Mouse (Mus musculus) NIH3T3 (cell line): Measurements from ENCODE around the gene Rptor.
A peak's percentile ranks its signal among the peaks of the same experiment; 100 is the strongest.

ENCODE experiments used
- DNase-seq: peaks from one replicate; pipeline ENCODE4 v3.0.0-alpha.2; 2012; ENCODE audit warnings: low read depth

The Rptor gene

GRCm38 (mm10) chr11:119811598-119811997 is 208.9 kb downstream of the Rptor start:
- DNase-seq: no peak

DNA sequence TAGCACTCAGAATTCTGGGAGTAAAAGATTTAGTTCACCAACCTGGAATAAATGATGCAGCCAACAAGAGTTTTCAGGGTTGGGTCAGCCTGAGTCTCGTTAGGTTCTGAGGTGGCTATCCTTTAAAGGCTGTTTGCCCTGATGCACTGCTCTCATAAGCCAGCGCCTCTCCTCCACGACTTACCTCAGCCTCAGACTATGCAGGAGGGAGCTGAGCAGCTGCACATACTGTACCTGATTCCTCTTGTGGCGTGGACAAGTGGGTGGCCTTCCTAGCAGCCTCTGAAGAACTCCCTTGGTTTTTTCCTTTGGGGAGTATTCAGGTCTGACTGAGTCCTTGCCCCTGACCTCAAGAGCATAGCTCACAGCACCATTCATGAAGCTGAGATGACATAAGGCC is 209.4 kb downstream of the Rptor start:
- DNase-seq: no peak

- DNase-seq: no peak
Observed at GRCm38 (mm10) chr11:119814035-119814558, 211.4 kb downstream of the Rptor start.

DNA sequence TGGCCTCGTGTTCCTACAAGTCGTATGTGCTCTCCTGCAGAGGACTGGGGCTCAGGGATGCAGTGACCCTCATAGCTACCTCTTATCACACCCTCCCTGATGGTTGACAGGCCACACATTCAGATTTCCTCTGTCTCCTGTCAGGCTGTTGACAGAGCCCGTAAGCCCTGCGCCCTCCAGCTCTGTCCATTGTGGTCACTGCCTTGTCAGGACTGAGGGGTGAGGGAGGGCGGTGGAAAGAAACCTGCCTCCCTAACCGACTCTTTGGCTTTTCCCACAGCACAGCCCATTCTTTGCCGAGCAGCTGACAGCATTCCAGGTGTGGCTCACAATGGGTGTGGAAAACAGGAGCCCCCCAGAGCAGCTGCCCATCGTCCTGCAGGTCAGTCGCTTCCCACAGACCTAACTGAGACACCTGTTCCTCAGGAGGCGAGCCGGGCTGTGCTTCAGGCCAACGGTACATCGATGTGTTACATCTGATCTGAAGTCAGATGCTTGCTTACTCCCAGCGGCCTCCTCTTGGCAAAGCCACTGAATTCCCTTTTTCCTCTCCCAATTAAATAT is 214.2 kb downstream of the Rptor start:
- no peak for DNase-seq

DNA sequence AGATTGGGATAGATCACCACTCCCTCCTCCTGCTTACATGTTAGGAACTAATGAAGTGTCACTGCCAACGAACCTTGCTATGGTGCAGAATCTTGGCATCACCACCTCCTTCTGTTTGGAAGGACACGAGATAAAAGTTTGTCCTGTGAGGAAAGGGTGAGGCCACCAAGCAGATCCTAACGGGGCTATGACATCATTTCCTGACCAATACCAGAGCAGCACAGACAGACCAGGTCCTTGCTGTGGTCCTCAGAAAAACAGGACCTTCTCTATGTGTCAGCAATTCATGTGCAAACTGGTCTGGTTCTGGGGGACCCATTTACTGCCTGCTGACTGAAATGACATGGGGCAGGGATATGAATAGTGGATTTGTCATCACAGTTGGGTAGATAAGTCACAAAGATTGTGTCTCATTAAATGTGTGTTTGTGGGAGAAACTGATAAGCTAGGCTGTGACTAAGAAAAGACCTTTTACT is 214.7 kb downstream of the Rptor start:
- no peak for DNase-seq

- peak; percentile 41 for DNase-seq
Observed at GRCm38 (mm10) chr11:119817898-119818297, 215.2 kb downstream of the Rptor start.

GRCm38 (mm10) chr11:119821514-119821913 is 218.8 kb downstream of the Rptor start:
- DNase-seq: no peak

GRCm38 (mm10) chr11:119824072-119824649 is 221.5 kb downstream of the Rptor start:
- no peak for DNase-seq

GRCm38 (mm10) chr11:119825783-119826182 is 223.1 kb downstream of the Rptor start:
- no peak for DNase-seq

DNA sequence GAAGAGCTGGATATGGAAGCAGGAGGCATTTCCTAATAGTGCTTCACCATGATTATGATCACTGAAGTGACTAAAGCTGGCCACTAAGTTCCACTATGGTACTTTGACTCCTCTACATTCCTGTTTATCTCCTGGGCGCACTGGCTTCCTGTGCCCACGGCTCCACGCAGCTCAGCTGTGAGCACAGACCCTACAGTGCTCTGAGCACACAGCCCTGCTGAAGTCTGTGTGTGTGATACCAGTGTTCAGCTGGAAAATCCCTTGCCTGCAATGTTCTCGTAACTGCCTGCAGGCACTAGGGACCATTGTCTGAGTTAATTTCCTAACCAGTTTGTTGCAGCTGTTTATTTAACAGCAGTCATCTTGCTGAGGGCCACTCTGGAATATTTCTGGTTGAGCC is 223.5 kb downstream of the Rptor start:
- DNase-seq: no peak

DNA sequence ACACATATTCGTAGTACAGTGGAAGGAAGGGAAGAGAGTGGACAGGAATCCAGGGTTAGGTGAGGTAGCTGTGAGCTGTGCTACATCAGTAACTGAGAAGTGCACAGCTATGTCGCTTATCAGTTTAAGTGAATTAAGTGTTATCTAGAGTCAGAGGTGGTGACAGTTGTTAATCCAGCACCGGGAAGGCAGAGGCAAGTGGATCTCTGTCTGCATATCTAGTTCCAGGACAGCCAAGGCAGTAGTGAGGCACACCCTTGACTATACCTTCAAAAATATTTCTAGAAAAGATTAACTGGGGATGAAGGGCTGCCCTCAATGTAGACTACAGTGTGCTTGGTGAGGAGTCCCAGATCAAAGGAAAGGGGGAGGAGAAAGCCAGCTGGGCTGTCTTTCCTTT is 226.4 kb downstream of the Rptor start:
- DNase-seq: no peak

DNA sequence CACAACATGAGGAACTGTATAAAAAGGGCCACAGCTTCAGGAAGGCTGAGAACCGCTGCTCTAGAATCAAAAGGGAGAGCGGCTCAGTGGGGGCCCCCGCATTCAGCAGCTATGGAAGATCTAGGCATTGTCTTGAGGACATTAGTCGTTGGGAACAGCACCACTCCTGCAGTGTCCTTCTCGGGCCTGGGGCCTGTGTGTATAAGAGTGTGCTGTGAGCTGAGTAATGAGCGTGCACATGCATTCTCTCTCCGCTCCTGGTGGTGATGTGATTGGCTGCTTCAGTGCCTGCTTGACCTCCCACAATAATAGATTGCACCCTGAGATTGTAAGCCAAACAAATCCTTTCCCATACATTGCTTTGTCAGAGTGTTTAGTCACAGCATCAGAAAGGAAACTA is 229.0 kb downstream of the Rptor start:
- DNase-seq: no peak

GRCm38 (mm10) chr11:119833311-119833710 is 230.6 kb downstream of the Rptor start:
- DNase-seq: no peak

- DNase-seq: no peak
Observed at GRCm38 (mm10) chr11:119833877-119834804, 231.4 kb downstream of the Rptor start.

DNA sequence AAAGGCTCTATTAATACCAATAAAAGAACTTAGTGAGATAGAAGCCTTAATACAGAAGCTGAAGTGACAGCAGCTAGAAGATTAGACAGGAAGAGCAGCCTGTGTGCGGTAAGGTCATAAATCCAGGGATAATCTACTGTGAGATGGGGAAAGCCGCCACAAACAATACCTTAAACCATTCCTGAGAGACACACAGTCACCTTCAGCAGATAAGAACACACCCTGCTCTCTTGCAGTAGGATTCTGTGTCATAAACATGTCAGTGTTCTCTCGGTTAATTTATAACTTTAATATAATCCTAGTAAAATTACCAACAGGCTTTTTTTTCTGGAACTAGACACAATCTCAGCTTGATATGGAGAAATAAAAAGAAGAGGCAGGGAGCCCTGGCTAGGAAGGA is 233.6 kb downstream of the Rptor start:
- DNase-seq: no peak

DNA sequence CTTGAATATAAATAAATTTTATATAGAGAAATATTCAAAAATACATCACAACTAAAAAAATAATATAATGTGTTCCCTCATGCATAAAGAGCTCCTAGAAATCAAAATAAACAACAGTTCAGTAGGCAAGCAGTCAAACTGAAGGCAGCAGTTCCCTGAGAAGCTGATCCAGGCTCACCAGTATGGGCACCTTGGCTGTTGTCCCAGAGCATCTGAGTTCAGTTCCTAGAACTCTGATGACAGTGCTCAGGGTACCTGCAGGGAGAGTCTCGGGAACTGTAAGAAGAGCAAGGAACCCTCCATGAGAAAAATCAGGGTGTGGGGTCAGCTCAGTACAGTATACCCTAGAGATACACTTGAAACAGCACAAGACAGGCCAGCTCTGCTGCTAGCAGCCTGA is 235.1 kb downstream of the Rptor start:
- no peak for DNase-seq

DNA sequence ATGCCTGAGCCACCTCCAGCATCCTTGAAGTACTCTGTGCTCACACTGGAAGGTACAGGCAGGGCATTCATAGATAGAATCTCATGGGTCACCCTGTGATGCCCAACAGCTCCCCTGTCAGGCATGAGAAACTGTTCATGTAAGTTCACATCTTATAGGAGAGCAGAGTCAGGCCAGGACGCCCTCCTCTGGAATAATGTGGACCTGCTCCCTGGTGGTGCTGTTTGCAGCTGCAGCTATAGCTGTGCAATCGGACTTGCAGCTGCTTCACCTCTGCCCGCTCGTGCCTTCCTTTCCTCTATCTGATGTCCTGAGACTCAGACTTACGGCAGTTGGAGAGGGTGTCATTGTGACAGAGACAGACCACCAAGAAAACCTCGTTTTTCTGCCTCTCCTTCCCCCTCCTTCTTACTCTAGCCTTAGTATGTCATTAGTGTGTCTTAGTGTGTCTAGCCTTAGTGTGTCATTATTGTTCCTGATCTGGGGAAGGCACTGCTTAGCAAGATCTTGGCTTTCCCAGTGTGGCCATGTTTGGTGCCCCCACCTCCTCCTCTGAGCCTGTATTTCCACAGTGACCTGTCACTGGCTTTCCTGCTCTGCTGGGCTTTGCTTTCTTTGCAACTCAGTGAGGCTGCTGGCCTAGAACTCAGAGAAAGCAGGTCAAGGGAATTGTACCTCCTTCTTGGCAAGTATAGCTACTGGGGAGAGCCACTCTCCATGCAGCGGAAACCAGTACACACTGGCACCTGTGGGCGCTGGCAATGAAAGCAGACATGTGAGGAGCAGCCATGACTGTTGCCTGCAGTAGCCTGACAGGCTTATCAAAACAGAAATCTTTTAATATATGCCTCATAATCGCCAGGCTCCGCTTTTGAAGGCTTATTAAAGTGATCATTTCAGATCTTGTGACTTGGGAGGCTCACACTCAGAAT is 237.0 kb downstream of the Rptor start:
- peak; percentile 25 for DNase-seq

- DNase-seq: no peak
Observed at GRCm38 (mm10) chr11:119846608-119847007, 243.9 kb downstream of the Rptor start.

- DNase-seq: no peak
Observed at GRCm38 (mm10) chr11:119847076-119847475, 244.4 kb downstream of the Rptor start.

DNA sequence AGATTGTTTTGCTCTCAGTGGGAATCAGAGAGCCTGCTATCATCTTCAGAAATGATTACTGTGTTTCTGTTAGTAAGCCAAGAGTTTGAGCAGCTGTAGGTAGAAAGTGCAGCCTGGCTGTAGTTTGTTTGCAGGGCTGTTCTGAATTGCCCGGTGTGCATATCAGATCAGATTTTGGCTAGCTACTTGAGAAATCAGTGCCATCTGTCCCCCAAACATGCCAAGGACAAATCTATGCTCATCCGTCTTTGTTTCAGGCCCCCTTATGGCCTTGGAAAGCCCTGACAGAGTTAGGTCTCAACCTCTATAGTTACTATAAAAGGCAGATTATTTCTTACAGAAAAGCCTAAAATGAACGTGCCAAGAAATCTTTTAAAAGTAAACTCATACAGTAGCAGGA is 244.9 kb downstream of the Rptor start:
- no peak for DNase-seq

- DNase-seq: no peak
Observed at GRCm38 (mm10) chr11:119848189-119848588, 245.5 kb downstream of the Rptor start.

DNA sequence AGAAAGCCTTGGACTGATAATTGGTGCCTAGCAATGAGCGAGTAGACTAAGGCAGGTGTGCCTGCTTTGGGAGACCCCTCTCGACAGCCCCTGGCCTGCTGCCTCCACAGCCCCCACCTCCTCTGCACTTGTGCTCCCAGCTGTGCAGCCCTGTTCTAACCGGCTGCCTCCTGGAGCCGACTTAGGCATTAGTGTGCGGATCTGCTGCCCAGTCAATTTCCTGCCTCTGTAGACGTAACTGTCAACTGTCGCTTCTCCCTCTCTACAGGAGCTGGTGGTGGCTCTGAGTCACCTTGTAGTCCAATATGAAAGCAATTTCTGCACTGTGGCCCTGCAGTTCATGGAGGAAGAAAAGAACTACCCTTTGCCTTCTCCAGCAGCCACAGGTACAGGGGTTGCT is 253.3 kb downstream of the Rptor start:
- peak; percentile 13 for DNase-seq
